Mouse (Mus musculus) lung, postnatal 0 days (tissue): Measurements from ENCODE around the gene Ddah2.

Source experiments
- CTCF ChIP-seq: IDR thresholded peaks from 2 replicates; pipeline ENCODE4 v1.5.1; 2016; ENCODE audit warnings: antibody characterized with exemption, mild to moderate bottlenecking
- EP300 ChIP-seq: IDR thresholded peaks from 2 replicates; pipeline ENCODE4 v1.6.1; 2016; ENCODE audit warnings: antibody characterized with exemption, mild to moderate bottlenecking, control low read depth

DNA sequence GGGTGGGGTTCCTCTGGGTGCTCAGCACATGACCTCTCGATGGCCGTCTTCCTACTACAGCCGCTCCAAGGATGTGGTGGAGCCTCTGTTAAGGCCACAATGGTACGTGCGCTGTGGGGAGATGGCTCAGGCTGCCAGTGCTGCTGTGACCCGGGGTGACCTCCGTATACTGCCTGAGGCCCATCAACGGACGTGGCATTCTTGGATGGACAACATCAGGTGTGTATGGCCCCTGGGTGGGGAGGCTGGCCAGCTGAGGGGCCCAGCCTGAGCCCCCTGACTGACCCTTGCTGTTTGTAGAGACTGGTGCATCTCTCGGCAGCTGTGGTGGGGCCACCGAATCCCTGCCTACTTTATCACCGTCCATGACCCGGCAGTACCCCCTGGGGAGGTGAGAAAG lies 46.4 kb upstream of the Ddah2 start:
- no peak for TF ChIP-seq CTCF
- no peak for TF ChIP-seq EP300
